Mouse (Mus musculus) central nervous system, embryonic 18 days (tissue): ENCODE measurements around the gene Tas2r129. TPM values are rescaled to one million over a fixed set of nuclear protein-coding genes. Genes with fewer than 3 reads are reported as not detected.

ENCODE experiments used
- polyA plus RNA-seq: library from polyadenylated mRNA; depleted of rRNA; stranded (reverse); fragments of >200 nt; gene quantifications from 2 replicates; pipeline ENCODE4 v1.2.3, GENCODE M21; 2012; rRNA removed

Tas2r129 gene
- not detected in 2 replicates for polyA plus RNA-seq

GRCm38 (mm10) chr6:132950802-132951201 is at the start of gene Tas2r129:
Gene Tas2r129, plus strand, starts transcription at chr6:132951102.

GRCm38 (mm10) chr6:132909351-132909750 is 41.6 kb upstream of the Tas2r129 start, which contains the start of gene Tas2r125:
Gene Tas2r125, plus strand, starts transcription at chr6:132909651.

GRCm38 (mm10) chr6:132957819-132958218 is 6.9 kb downstream of the Tas2r129 start, which contains the start of gene Tas2r131:
Gene Tas2r131, minus strand, starts transcription at chr6:132957919.

GRCm38 (mm10) chr6:132980865-132981264 is 30.0 kb downstream of the Tas2r129 start, which contains the start of gene Tas2r109:
Gene Tas2r109, minus strand, starts transcription at chr6:132980965.

Other genes with a start within 250 kb of the Tas2r129 start
- not detected in 2 replicates for gene Tas2r122, start 239.2 kb upstream of the Tas2r129 start, polyA plus RNA-seq
- not detected in 2 replicates for gene Tas2r115, start 213.1 kb upstream of the Tas2r129 start, polyA plus RNA-seq
- not detected in 2 replicates for gene Tas2r124, start 196.4 kb upstream of the Tas2r129 start, polyA plus RNA-seq
- gene Tas2r102, start 189.0 kb upstream of the Tas2r129 start, polyA plus RNA-seq, result not detected in 2 replicates
- not detected in 2 replicates for gene Tas2r136, start 172.9 kb upstream of the Tas2r129 start, polyA plus RNA-seq
- not detected in 2 replicates for gene Tas2r117, start 148.3 kb upstream of the Tas2r129 start, polyA plus RNA-seq
- not detected in 2 replicates for gene Tas2r123, start 104.0 kb upstream of the Tas2r129 start, polyA plus RNA-seq
- gene Tas2r116, start 95.7 kb upstream of the Tas2r129 start, polyA plus RNA-seq, result not detected in 2 replicates
- gene Tas2r110, start 83.1 kb upstream of the Tas2r129 start, polyA plus RNA-seq, result not detected in 2 replicates
- not detected in 2 replicates for gene Tas2r113, start 58.1 kb upstream of the Tas2r129 start, polyA plus RNA-seq
- not detected in 2 replicates for gene Tas2r125, start 41.5 kb upstream of the Tas2r129 start, polyA plus RNA-seq
- not detected in 2 replicates for gene Tas2r131, start 6.8 kb downstream of the Tas2r129 start, polyA plus RNA-seq
- gene Tas2r109, start 29.9 kb downstream of the Tas2r129 start, polyA plus RNA-seq, result not detected in 2 replicates
- gene Tas2r103, start 86.0 kb downstream of the Tas2r129 start, polyA plus RNA-seq, result not detected in 2 replicates
- not detected in 2 replicates for gene Tas2r140, start 104.7 kb downstream of the Tas2r129 start, polyA plus RNA-seq
- gene Smim10l1, start 153.8 kb downstream of the Tas2r129 start, polyA plus RNA-seq, result 33.1 and 33.5 TPM in 2 replicates